Mouse (Mus musculus) erythroblast, embryonic 14.5 days (primary cell): ENCODE results near the gene Ppt2. TPM values are rescaled to one million over a fixed set of nuclear protein-coding genes. Genes with fewer than 3 reads are reported as not detected.

Experiments used
- H3K27me3 ChIP-seq: 2 replicates; pipeline ENCODE4 v1.6.1; 2012; ENCODE audit warnings: inconsistent platforms; ENCODE audit not compliant: control insufficient read depth
- H3K36me3 ChIP-seq: 2 replicates; pipeline ENCODE4 v1.6.1; 2012; ENCODE audit warnings: mild to moderate bottlenecking, inconsistent platforms; ENCODE audit not compliant: control insufficient read depth
- H3K4me1 ChIP-seq: 2 replicates; pipeline ENCODE4 v1.6.1; 2012; ENCODE audit warnings: inconsistent platforms; ENCODE audit not compliant: control insufficient read depth
- H3K4me3 ChIP-seq: replicated peaks from 2 replicates; pipeline ENCODE3; 2012; ENCODE audit warnings: moderate library complexity, mild to moderate bottlenecking, inconsistent platforms
- H3K9me3 ChIP-seq: 2 replicates; pipeline ENCODE4 v1.6.1; 2012; ENCODE audit warnings: low read length, inconsistent platforms, mixed read lengths; ENCODE audit not compliant: control insufficient read depth
- GATA1 ChIP-seq: IDR thresholded peaks from 2 replicates; pipeline ENCODE4 v1.6.1; 2012; ENCODE audit warnings: low read length, inconsistent platforms, mixed read lengths
- TAL1 ChIP-seq: IDR thresholded peaks from 3 replicates; pipeline ENCODE4 v1.6.1; 2012; ENCODE audit warnings: low read length, inconsistent platforms, mixed read lengths
- polyA plus RNA-seq: library from polyadenylated mRNA; stranded (reverse); fragments of >175 nt; gene quantifications from 2 replicates; pipeline ENCODE4 v1.2.3, GENCODE M21; 2012

Gene Ppt2
- 1.4 and 1.7 TPM in 2 replicates for polyA plus RNA-seq

GRCm38 (mm10) chr17:34627943-34628643 lies at the start of gene Ppt2:
Gene Ppt2, minus strand, starts transcription at chr17:34628510.
- H3K9me3 ChIP-seq: peaks cover 3% of the 10 kb centered on the region; the same call in 1 of the 2 replicates
- H3K4me1 ChIP-seq: peaks cover 38% of the 10 kb centered on the region
- H3K36me3 ChIP-seq: peaks cover 4% of the 10 kb centered on the region
- TF ChIP-seq GATA1 (no peak), TAL1 (no peak)
- peak within 1 kb of the TSS; percentile 72 for H3K4me3 ChIP-seq
- peaks cover 67% of the 10 kb centered on the region for H3K27me3 ChIP-seq

- Histone ChIP-seq H3K4me1 (peaks cover 2% of the 10 kb centered on the region; the same call in 1 of the 2 replicates), H3K4me3 (no peak overlapping the region), H3K27me3 (peaks cover 58% of the 10 kb centered on the region), H3K36me3 (no peaks in the 10 kb centered on the region), H3K9me3 (peaks cover 6% of the 10 kb centered on the region; the same call in 1 of the 2 replicates)
- TF ChIP-seq GATA1 (no peak), TAL1 (no peak)
Observed at GRCm38 (mm10) chr17:34676671-34677070, 48.4 kb upstream of the Ppt2 start.

DNA sequence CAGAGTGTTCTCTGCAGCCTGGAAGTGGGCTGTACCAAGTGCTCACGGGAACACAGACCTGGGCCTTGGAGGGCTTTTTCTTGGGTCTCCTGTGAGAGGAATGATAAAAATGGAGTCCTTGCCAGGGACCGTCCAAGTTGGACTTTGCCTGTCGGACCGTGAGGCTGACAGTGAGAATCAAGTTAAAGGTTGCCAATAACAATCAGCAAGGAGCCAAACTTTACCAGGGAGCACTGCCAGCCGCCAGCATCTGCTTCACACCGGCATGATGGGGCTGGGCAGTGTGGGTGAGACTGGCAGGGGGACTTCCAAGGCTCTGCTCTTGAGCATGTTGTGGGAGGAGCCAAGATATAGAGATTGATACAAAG lies 47.8 kb upstream of the Ppt2 start:
- H3K36me3 ChIP-seq: no peaks in the 10 kb centered on the region
- TF ChIP-seq GATA1 (no peak), TAL1 (no peak)
- H3K9me3 ChIP-seq: peaks cover 10% of the 10 kb centered on the region; the same call in 1 of the 2 replicates
- peaks cover 60% of the 10 kb centered on the region for H3K27me3 ChIP-seq
- peaks cover 2% of the 10 kb centered on the region; the same call in 1 of the 2 replicates for H3K4me1 ChIP-seq
- H3K4me3 ChIP-seq: no peak overlapping the region

GRCm38 (mm10) chr17:34675205-34676092 lies 47.1 kb upstream of the Ppt2 start:
- Histone ChIP-seq H3K4me3 (no peak overlapping the region), H3K27me3 (peaks cover 64% of the 10 kb centered on the region), H3K36me3 (no peaks in the 10 kb centered on the region), H3K4me1 (peaks cover 2% of the 10 kb centered on the region; the same call in 1 of the 2 replicates), H3K9me3 (peaks cover 11% of the 10 kb centered on the region; the same call in 1 of the 2 replicates)
- TF ChIP-seq GATA1 (no peak), TAL1 (no peak)

DNA sequence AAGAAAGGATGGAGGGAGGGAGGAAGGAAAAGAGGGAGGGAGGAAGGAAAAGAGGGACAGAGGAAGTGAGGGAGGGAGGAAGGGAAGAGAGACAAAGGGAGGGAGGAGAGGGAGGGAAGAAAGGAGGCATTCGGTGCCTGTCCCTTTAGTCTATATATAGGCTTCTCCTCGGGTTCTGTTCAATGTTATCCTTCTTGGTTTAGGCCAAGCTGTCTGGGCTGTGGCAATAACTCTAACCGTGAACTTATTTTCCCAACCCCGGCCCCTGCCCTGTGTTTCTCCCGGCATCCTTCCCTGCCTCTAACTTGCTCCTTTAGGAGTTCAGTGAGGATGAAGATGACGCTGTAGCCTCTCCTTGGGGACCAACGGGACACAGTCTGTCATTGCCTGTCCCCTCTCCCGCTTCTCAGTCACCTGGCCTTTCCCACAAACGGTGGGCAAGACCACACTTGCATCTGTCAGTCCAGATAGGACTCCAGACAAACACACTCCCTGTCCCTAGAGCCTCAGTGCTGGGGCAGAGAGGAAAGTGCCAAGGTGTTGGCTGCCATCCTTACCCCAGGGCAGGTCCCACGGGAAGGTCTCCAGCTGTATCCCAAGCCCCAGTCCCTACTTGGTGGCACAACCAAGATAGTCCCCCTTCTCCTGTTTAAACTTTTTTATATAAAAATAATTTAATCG lies 46.4 kb upstream of the Ppt2 start:
- no peak overlapping the region for H3K4me3 ChIP-seq
- H3K4me1 ChIP-seq: peaks cover 2% of the 10 kb centered on the region; the same call in 1 of the 2 replicates
- peaks cover 65% of the 10 kb centered on the region for H3K27me3 ChIP-seq

DNA sequence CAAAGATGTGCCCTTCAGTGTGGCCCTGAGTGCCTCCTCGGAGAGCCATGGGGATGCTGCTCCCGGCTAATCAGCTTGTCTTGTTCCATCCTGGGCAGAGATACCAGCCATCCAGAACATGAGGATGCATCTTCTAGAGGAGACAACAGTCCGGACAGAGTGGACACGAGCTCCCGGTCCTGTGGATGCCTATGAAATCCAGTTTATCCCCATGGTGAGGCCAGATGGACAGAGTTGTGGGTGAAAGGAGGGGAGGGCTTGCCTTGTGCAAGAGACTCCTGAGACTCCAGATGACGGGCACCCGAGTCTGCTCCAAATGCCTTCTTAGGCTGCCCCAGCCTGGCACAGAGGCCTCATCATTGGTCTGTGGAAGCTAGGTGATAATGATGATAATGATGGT lies 44.8 kb upstream of the Ppt2 start:
- H3K4me1 ChIP-seq: peaks cover 2% of the 10 kb centered on the region; the same call in 1 of the 2 replicates
- peaks cover 58% of the 10 kb centered on the region for H3K27me3 ChIP-seq
- H3K9me3 ChIP-seq: peaks cover 11% of the 10 kb centered on the region; the same call in 1 of the 2 replicates
- no peak overlapping the region for H3K4me3 ChIP-seq
- no peak for TF ChIP-seq GATA1
- no peaks in the 10 kb centered on the region for H3K36me3 ChIP-seq

More for the DNA sequence above, 46.4 kb upstream of the Ppt2 start:
- Histone ChIP-seq H3K9me3 (peaks cover 11% of the 10 kb centered on the region; the same call in 1 of the 2 replicates), H3K36me3 (no peaks in the 10 kb centered on the region)
- no peak for TF ChIP-seq GATA1
- TF ChIP-seq TAL1: no peak

GRCm38 (mm10) chr17:34672246-34672792 lies 44.0 kb upstream of the Ppt2 start:
- Histone ChIP-seq H3K9me3 (peaks cover 11% of the 10 kb centered on the region; the same call in 1 of the 2 replicates), H3K4me3 (no peak overlapping the region), H3K36me3 (no peaks in the 10 kb centered on the region), H3K27me3 (peaks cover 58% of the 10 kb centered on the region), H3K4me1 (peaks cover 2% of the 10 kb centered on the region; the same call in 1 of the 2 replicates)
- TF ChIP-seq GATA1: no peak
